Mouse (Mus musculus): ENCODE data around the gene Rhoj.

DNA sequence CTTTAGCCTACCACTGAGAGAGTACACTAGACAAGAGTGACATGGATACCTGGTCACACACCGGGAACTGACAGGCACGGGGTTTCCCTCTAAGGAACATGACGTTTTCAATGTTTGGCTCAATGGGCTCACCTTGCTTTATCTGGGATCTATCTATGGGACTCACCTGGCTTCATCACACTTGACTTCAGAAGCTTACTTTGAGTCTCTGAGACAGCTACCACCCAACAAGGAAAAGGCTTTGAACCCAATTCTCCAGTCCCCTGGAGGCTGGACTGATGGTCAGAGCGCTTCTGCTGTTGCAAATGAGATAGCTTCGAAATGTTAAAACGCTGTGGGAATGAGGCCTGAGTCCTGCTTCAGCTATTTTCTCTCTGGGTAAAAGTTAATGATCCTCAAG lies 59.2 kb downstream of the Rhoj start:
- no peak for TF ChIP-seq POLR2A (IDR thresholded peaks at IDR 0.05; ENCODE audit: insufficient read depth, low read depth, low read length)
- no peak for TF ChIP-seq CTCF (IDR thresholded peaks at IDR 0.05)

Measured in heart, adult 2 months (tissue).